20 mouse cellular contexts compared by ENCODE assay signal in the genomic region with DNA sequence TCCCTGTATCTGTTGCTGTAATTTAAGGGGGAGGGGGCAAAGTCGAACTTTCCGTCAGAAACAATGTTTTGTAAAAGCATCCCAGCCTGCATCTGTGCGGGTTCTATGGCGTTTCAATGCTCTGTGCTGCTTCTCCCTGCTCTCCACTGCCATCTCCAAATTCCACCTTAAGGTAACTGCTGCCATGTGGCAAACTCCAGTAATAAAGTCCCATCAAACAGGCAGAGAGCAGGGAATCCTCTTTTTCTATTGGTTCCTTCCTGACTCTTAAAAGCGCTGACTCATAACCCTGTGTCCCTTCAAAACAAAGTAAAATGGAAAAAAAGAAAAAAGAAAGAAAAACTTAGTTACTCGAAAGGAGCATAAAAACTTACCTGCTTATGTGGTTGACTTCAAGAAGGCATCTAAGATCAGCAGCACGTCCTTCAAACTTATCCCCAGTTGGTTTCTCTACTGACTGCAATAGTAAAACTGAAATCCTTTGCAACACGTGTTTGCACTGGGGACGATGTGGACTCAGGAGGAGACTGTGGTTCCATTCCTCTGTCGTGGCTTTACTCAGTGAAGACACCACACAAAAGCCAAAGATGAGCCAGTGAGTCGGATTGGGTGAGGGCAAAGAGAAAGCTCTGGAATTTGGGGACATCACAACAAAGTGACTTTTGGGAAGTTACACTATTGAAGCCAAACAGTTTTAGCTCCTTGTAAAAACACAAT.
DNase-seq lines count a peak whose midpoint lies in the region; ATAC-seq lines count a peak whose summit lies in the region.
"Had no signal": no experiment of that assay in that cellular context is flagged by ENCODE, and none has a peak within 500 bp of the region (broad histone marks: within the 10 kb centered on the region; RNA-seq: fewer than 3 reads in every experiment).

No protein-coding gene starts in this region.

- H3K27me3 ChIP-seq in forebrain, embryonic 12.5 days, result no peaks in the 10 kb centered on the region
- H3K27me3 ChIP-seq in forebrain, embryonic 13.5 days, result no peaks in the 10 kb centered on the region
- no peaks in the 10 kb centered on the region for H3K27me3 ChIP-seq in neural tube, embryonic 11.5 days (ENCODE audit: control insufficient read depth, insufficient read depth, low read length)
- H3K27me3 ChIP-seq: heart, embryonic 15.5 days; liver, embryonic 12.5 days; lung, embryonic 15.5 days; stomach, embryonic 15.5 days had no signal

- H3K27ac ChIP-seq in forebrain, embryonic 12.5 days, result 0 out of 2 replicates have a peak overlapping the region, but pooled peaks have one; percentile 1
- no peak overlapping the region for H3K27ac ChIP-seq in forebrain, embryonic 13.5 days
- peak overlapping the region; percentile 47 for H3K27ac ChIP-seq in neural tube, embryonic 11.5 days (ENCODE audit: low read depth, low read length)
- H3K27ac ChIP-seq: gastrocnemius, adult 2 months; heart, embryonic 15.5 days; liver, embryonic 12.5 days; lung, embryonic 15.5 days; stomach, embryonic 15.5 days had no signal

- intact Hi-C loops in gastrocnemius, postnatal 14 days (cut with DNase I; ENCODE audit: low total_unique reads), result no loop called here

- no peak overlapping the region for H3K4me2 ChIP-seq in forebrain, embryonic 12.5 days
- H3K4me2 ChIP-seq in forebrain, embryonic 13.5 days, result no peak overlapping the region
- H3K4me2 ChIP-seq in neural tube, embryonic 11.5 days (ENCODE audit: low read depth), result no peak overlapping the region
- H3K4me2 ChIP-seq: heart, embryonic 15.5 days; liver, embryonic 12.5 days; lung, embryonic 15.5 days; stomach, embryonic 15.5 days had no signal

- H3K4me3 ChIP-seq in forebrain, embryonic 12.5 days (replicated peaks), result no peak overlapping the region
- no peak overlapping the region for H3K4me3 ChIP-seq in forebrain, embryonic 13.5 days
- no peak overlapping the region for H3K4me3 ChIP-seq in neural tube, embryonic 11.5 days (ENCODE audit: low read depth, low read length)
- H3K4me3 ChIP-seq: gastrocnemius, adult 2 months; heart, embryonic 15.5 days; limb, embryonic 10.5 days; liver, embryonic 12.5 days; lung, embryonic 15.5 days; stomach, embryonic 15.5 days had no signal

- ATAC-seq in forebrain, embryonic 12.5 days (ENCODE audit: low FRiP score), result peak; percentile 51; the same call in 1 of the 2 replicates
- no peak for ATAC-seq in forebrain, embryonic 13.5 days
- ATAC-seq in neural tube, embryonic 11.5 days (ENCODE audit: insufficient read depth, low FRiP score, low TSS enrichment), result peak; percentile 71
- ATAC-seq: intestine, postnatal 0 days; liver, embryonic 12.5 days had no signal

- no peaks in the 10 kb centered on the region for H3K9me3 ChIP-seq in forebrain, embryonic 12.5 days
- no peaks in the 10 kb centered on the region for H3K9me3 ChIP-seq in forebrain, embryonic 13.5 days (replicated peaks)
- H3K9me3 ChIP-seq in neural tube, embryonic 11.5 days (ENCODE audit: control insufficient read depth, low read length), result no peaks in the 10 kb centered on the region
- H3K9me3 ChIP-seq: heart, embryonic 15.5 days; limb, embryonic 10.5 days; liver, embryonic 12.5 days; lung, embryonic 15.5 days; stomach, embryonic 15.5 days had no signal

- no peaks in the 10 kb centered on the region for H3K36me3 ChIP-seq in forebrain, embryonic 12.5 days (replicated peaks)
- no peaks in the 10 kb centered on the region for H3K36me3 ChIP-seq in forebrain, embryonic 13.5 days (ENCODE audit: poor library complexity, severe bottlenecking)
- H3K36me3 ChIP-seq in neural tube, embryonic 11.5 days (ENCODE audit: control insufficient read depth, insufficient read depth, low read length), result no peaks in the 10 kb centered on the region
- H3K36me3 ChIP-seq: heart, embryonic 15.5 days; limb, embryonic 10.5 days; liver, embryonic 12.5 days; lung, embryonic 15.5 days; stomach, embryonic 15.5 days had no signal

- WGBS in forebrain, embryonic 12.5 days, result 60% methylated on average over 11 of the region's 11 CpGs
- WGBS in forebrain, embryonic 13.5 days, result 65% methylated on average over 11 of the region's 11 CpGs
- WGBS in neural tube, embryonic 11.5 days, result 52% methylated on average over 11 of the region's 11 CpGs

- H3K9ac ChIP-seq in forebrain, embryonic 12.5 days, result no peak overlapping the region
- H3K9ac ChIP-seq in forebrain, embryonic 13.5 days, result no peak overlapping the region
- H3K9ac ChIP-seq in neural tube, embryonic 11.5 days (ENCODE audit: low read length), result no peak overlapping the region
- H3K9ac ChIP-seq: heart, embryonic 15.5 days; liver, embryonic 12.5 days; lung, embryonic 15.5 days; stomach, embryonic 15.5 days had no signal

- no peak for DNase-seq in neural tube, embryonic 11.5 days (ENCODE audit: low spot score)
- no peak for DNase-seq in neural tube, embryonic 10.5 days (ENCODE audit: extremely low spot score, low spot score)
- peak; percentile 4 for DNase-seq in ZHBTc4 (ENCODE audit: low read depth, low spot score)
- no peak for DNase-seq in gastrocnemius, postnatal 14 days
- DNase-seq in lung, adult 18-20 months, result no peak
- DNase-seq: adrenal gland, postnatal 10 days; cerebellum, adult 11-12 months; gastrocnemius, adult 2 months; heart, adult 18-20 months; layer of hippocampus, postnatal 36 days; spleen, adult 18-20 months; thymus, adult 2 months had no signal

- H3K4me1 ChIP-seq in forebrain, embryonic 12.5 days, result peaks cover 3% of the 10 kb centered on the region; the same call in 1 of the 2 replicates
- peaks cover 8% of the 10 kb centered on the region; the same call in 1 of the 2 replicates for H3K4me1 ChIP-seq in forebrain, embryonic 13.5 days
- no peaks in the 10 kb centered on the region; the same call in 1 of the 2 replicates for H3K4me1 ChIP-seq in neural tube, embryonic 11.5 days (ENCODE audit: control insufficient read depth, insufficient read depth, low read length)
- H3K4me1 ChIP-seq: heart, embryonic 15.5 days; limb, embryonic 10.5 days; liver, embryonic 12.5 days; lung, embryonic 15.5 days; stomach, embryonic 15.5 days had no signal
